Mouse (Mus musculus): ENCODE results near the gene Gm13276.
"Not testable (repeated sequence)": the region's sequence is repeated elsewhere in the genome, so short reads cannot be mapped to it uniquely, and the experiment has no call there.

GRCm38 (mm10) chr4:88757628-88758031 is 27.9 kb upstream of the Gm13276 start:
- TF ChIP-seq CTCF (IDR thresholded peaks at IDR 0.05; ENCODE audit: extremely low read depth, insufficient read length, insufficient replicate concordance, low read depth, low read length), result peak; percentile 60
- TF ChIP-seq POLR2A (IDR thresholded peaks at IDR 0.05; ENCODE audit: low read depth, low read length), result not testable (repeated sequence)
